Mouse (Mus musculus): Measurements from ENCODE around the gene Arl15.

Gene Arl15

DNA sequence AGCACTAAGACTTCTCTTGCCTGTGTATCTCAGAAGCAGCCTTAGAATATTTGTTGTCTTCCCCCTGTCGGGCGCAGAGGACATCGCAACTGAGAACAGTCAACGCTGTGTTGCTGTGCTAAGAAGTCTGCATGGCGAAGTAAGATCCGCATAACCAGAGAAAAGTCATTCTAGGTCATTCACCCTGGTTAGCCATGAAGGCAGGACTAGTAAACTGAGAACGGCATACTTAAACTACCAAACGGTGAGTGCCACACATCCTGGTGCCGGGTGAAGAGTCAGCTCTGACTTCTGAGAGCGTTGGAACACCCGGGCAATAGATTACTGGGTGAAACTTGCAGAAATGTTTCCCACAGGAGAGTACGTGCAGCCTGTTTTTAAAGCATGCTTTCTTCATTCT is 320.3 kb downstream of the Arl15 start:
- no peak for DNase-seq

DNA sequence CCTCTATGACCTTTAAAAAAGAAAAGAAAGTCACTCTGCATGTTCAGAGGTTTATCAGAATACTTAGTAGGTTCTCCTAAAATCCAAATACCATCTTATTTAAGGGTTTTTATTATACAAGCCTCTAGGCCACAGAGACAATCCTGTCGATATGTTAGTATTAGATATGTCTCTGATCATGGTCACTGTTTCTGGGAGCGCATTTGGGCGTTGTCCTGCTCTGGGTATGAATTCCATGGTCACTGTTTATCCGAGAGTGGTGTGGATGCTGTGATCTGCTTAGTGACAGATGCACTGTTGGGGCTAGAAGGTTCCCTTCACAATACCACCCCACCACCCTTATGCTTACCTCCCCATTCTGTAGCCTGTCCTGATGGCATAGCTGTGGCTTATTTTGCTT is 320.8 kb downstream of the Arl15 start:
- no peak for DNase-seq

DNA sequence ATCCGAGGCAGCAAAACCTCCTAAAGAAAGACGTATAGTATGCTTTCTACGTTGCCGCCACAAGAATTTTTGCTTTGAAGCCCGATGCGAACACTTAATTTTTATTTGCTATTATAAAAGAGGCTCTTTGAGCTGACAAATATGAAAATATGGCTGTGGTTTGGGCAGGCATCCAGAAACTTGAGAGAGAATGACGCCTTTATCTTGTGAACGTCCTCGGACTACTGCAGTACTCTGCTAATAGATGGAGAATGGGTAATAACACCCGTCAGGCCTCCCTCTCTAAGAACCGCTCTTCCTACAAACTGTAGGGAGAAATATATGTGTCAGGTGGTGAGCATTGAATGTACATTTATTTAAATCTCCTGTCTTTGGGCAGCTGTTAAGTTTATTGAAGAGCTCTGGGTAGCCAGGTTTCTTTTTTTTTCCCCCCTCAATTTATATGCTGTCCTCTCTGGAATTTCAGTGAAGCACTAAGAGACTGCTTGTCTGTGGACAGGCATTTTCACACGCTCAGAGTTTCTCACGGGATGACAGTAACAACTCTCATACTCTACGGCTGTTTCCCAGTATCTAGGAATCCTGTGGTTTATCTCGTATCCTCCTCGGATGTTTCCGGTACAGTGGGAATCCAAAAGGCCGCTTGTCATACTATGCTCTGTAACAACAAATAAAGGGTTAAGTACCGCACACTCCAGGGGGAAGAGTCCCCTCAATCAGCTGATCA is 324.0 kb downstream of the Arl15 start:
- peak; percentile 64 for DNase-seq

DNA sequence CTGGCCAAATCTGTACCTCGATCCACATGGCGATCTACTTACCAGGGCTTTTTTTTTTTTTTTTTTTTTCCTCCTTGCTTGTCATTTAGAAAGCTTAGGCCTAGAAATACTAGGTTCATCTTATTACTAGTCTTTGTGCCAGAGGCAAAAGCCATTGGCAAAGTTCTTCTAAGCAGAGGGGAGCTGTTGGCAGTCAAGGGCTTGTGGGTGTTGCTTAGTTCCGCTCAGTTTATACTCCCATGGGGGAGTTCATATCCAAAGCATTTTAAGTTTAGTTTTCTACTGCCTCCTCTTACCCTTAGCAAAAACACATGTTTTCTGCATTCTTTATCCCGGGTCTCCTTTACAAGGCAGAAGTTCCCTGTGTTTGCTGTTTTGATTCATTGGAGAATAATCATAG is 325.5 kb downstream of the Arl15 start:
- DNase-seq = no peak

GRCm38 (mm10) chr13:114121591-114121990 is 327.3 kb downstream of the Arl15 start:
- no peak for DNase-seq

- no peak for DNase-seq
Measured at GRCm38 (mm10) chr13:114123391-114123790, 329.1 kb downstream of the Arl15 start.

DNA sequence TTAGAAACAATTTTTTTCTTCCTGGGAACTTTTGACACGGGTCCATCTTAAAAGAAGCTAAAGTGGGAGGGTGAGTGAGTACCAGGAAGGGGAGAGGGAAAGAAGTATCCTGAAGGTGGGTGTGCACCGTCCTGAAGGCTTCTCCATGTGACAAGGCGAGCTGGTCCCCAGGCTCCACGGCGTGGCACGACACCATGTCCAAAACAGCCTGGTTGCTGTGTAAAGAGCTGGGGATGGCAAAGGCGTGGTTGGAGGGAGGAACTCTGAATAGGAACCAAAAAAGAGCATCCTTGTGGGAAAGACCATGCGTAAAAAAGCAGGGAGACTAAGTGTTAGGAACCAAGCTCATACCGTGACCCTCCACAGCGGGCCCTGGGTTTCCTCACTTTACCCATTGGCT is 330.1 kb downstream of the Arl15 start:
- DNase-seq = no peak

GRCm38 (mm10) chr13:114124991-114125390 is 330.7 kb downstream of the Arl15 start:
- no peak for DNase-seq

GRCm38 (mm10) chr13:114128366-114128765 is 334.1 kb downstream of the Arl15 start:
- DNase-seq = no peak

- DNase-seq = no peak
Measured at GRCm38 (mm10) chr13:114129986-114130385, 335.7 kb downstream of the Arl15 start.

DNA sequence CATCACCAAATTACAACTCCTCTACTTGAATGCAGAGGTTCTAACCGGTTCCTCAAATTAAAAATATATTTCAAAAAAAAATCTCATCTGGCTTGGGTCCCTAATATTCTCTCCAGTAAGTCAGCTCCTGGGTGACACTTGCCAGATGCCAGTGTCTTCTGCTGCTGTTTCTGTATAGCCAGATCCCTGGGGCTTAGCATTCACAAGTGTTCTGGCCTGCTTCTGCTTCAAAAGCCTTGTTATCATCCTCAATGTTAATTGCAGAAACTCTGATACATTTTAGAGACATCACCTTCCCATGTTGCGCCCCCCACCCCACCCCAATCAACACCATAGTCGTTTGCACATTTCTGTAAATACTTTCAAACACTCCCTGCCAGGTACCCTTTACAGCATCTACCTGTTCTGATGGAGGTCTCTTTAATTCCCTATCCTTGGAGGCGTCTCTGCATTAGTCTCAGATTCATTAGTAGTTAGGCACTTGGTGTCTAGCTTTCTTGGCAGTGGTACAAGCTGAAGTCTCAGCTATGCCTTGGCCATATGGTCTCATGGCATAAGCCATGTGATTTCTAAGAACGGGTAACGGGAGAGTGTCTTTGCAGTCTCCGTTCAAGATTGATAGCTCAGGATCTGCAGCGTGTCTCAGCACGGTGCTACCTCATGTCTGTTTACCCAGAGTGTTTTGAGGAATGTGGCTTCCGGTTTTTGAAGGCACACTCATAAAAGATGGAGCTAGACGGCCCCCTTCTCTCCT is 336.4 kb downstream of the Arl15 start:
- no peak for DNase-seq

- DNase-seq = no peak
Measured at GRCm38 (mm10) chr13:114138921-114139320, 344.6 kb downstream of the Arl15 start.

DNA sequence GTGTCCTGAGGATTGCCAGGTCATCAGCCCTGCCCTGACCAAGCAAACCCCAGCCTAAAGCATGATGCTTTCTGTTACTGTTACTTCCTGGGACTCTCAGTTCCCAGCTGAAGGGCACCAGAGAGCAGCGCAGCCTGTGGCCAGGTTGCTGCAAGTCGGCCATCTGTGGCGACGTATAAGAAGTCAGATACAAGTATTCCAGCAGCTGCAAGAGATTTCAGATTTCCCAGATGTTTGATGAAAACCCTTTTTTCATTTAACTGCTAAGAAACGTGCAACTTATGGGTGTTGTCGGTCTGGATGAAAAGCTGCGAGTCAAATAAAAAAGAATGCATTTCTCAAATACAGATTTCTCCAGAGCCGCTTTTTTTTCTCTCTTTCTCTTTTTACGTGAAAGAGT is 345.3 kb downstream of the Arl15 start:
- no peak for DNase-seq

GRCm38 (mm10) chr13:114142826-114143225 is 348.5 kb downstream of the Arl15 start:
- no peak for DNase-seq

- DNase-seq = no peak
Measured at GRCm38 (mm10) chr13:114143247-114143646, 348.9 kb downstream of the Arl15 start.

DNA sequence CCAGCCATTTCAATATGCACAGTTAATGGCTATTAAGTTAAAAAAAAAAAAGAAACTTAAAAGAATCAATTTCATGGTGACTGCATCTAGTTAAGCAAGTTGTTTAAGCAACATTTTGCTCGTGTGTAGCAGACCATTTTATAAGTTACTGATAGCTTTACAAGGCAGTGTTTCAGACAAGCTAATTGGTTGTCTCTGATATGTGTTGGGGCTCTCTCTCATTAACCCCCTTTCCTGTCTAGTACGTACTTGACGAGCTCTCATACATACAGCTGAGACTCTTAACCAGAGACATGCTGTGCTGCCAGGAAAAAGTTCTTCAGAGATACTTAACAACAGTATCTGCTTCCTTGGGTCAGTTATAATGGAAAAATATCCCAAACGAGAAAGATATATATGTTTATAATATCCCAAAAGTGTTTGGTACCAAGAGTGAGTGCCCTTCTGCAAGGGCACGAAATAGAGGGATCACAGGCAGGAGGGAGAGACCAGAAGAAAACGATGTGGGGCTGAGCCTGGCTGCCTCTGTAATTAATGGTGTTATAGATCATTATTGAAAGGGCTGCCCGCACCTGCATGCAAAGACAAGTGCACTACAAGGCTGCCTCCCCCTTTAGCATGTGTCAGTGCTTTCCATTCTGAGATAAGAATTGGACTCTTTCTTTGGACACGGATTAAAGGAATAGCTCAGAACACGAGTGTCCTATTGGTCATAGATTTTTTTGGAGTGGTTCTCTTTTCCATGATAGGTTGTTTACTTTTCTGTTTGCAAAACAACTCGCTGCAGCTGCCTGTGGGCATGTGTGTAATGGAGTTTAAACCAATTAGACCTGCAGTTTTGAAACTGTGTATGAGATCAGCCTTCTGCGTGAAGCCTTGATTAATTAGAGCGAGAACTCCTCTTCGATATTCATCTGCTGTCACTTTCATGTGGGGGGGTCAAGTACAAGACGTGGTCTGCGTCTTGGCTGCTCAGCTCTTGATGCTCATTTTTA is 350.0 kb downstream of the Arl15 start:
- no peak for DNase-seq

DNA sequence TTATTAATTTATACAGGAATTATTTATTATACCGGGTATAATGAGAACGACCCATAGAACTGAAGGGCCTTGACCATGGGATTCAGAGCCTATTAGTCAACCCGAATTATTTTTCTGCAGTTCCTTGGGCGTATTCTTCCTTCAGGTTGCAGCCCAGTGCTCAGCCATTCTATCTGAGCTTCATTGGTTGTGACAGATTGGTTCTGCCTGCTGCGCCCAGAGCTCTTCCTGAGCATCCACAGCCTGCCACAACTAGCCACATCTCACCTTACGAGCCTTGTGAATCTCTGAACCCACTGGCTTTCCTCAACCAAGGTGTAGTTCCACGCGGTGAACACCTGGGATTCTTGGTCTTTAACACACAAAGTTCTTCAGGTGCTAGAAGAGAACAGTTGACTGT is 350.9 kb downstream of the Arl15 start:
- DNase-seq = no peak

DNA sequence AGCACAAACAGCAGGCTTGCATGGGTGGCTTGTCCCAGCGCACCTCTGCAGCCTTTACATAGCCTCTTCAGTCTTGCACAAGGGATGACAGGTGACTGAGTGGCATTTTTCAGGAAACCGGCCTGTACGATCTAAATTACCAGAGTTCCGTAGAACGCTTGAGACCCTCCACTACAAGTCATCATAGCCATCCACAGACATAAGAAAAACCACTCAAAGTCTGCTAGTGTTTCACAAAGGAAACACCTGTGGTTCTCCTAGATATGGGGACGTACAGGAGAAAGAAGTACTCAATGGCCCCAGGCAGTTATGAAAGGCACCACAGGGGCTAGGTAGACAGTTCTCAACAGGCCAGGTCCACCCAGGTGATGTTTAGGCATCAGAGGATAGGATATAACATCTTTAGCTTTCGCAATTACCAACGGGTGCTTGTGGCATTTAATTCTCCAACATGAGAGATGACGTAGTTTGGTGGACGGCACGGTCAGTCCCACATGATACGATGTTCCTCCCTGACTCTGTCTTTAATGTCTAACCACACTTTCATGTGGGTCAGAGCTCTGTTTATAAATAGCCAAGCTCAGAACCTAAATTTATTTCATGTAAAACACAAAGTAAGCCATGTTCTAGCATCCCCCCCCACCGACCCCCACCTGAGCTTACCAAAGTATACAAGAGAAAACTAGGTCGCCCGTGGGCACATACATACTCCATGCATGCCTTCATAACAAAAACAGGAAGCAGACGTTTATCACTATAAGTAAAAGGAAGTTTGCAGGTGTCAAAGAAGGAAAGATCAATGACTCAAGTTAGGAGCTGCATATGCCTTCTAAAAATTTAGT is 356.8 kb downstream of the Arl15 start:
- no peak for DNase-seq

- no peak for DNase-seq
Measured at GRCm38 (mm10) chr13:114151698-114152069, 357.4 kb downstream of the Arl15 start.

DNA sequence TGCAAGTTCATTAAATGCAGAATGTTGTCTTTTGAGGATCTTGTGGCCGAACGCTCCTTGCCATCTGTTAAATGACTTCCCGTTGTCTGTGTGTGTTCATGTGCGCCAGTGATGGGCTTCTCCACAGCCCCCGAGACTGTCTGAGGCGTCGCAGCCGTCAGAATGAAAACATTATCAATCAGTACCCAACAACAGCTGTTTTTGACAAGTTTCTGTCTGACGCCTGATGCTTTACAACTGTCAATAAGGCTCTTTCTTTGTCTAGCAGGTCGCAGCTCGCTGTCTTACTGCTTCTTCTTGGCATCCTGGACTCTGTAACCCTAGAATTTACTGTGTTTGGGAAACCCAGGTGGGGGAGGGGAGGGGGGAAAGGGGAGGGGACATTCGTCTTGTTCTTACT is 362.4 kb downstream of the Arl15 start:
- DNase-seq = no peak

DNA sequence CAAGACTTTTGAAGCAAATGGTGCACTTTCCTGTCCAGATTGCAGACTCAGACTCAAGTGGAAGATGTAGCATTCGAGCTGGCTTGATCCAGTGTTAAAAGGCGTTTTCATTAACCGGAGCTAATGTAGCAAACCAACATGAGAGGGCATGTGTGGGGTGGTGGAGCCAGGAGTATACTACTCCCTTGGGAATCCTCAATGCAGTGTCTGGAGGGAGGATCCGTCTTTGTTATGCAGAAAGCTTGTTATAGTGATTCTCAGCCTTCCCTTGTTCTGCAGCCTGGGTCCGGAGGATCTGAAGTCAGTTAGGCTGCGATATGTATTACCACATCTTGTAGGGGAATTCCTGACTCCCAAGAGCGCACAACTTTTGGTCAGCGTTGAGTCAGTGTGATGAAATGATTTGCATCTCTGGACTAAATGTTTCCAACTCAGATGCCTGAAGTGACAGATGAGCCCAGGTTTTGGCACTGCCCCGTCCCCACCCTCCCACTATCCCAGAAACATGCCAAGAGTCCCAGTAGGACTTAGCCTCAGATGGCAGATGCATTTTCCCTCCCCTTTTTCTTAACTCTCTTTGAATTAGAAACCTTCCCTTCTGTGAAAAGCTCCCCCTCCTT is 363.9 kb downstream of the Arl15 start:
- no peak for DNase-seq

All from kidney, postnatal 14 days (tissue).